Mouse (Mus musculus) forebrain, postnatal 0 days (tissue): Measurements from ENCODE around the gene Rcn3. TPM values are rescaled to one million over a fixed set of nuclear protein-coding genes. Genes with fewer than 3 reads are reported as not detected.
"Not testable (repeated sequence)": the region's sequence is repeated elsewhere in the genome, so short reads cannot be mapped to it uniquely, and the experiment has no call there.

Experiments
- ATAC-seq: fragments of 200-750 bp; cut with Nextera tagmentation; 2 replicates; pipeline ENCODE4 v1.8.0; 2017; ENCODE audit warnings: mild to moderate bottlenecking, moderate library complexity
- DNase-seq: peaks from one replicate; pipeline ENCODE4 v3.0.0-alpha.2; 2015
- H3K27ac ChIP-seq: fragments of 300-500 bp; sonication (generic); 2 replicates; pipeline ENCODE4 v1.5.1; 2014; ENCODE audit warnings: low read depth, mild to moderate bottlenecking, antibody characterized with exemption, low read length, moderate library complexity, mixed read lengths
- H3K27me3 ChIP-seq: fragments of 300-500 bp; sonication (generic); 2 replicates; pipeline ENCODE4 v1.6.1; 2014; ENCODE audit warnings: mild to moderate bottlenecking, low read length, mixed read lengths; ENCODE audit not compliant: insufficient read depth
- H3K36me3 ChIP-seq: fragments of 300-500 bp; sonication (generic); 2 replicates; pipeline ENCODE4 v1.6.1; 2014; ENCODE audit warnings: mild to moderate bottlenecking, moderate library complexity; ENCODE audit not compliant: insufficient read depth
- H3K4me1 ChIP-seq: fragments of 300-500 bp; sonication (generic); 2 replicates; pipeline ENCODE4 v1.6.1; 2014; ENCODE audit warnings: antibody characterized with exemption; ENCODE audit not compliant: insufficient read depth
- H3K4me2 ChIP-seq: fragments of 300-500 bp; sonication (generic); 2 replicates; pipeline ENCODE4 v1.6.1; 2014; ENCODE audit warnings: low read depth, mild to moderate bottlenecking, moderate library complexity
- H3K4me3 ChIP-seq: fragments of 300-500 bp; sonication (generic); 2 replicates; pipeline ENCODE4 v1.5.1; 2014; ENCODE audit warnings: low read depth, low read length, mixed read lengths
- H3K9ac ChIP-seq: fragments of 300-500 bp; sonication (generic); 2 replicates; pipeline ENCODE4 v1.6.1; 2014; ENCODE audit warnings: mild to moderate bottlenecking
- H3K9me3 ChIP-seq: fragments of 300-500 bp; sonication (generic); 2 replicates; pipeline ENCODE4 v1.6.1; 2016; ENCODE audit warnings: low read length
- CTCF ChIP-seq: sonication (generic); IDR thresholded peaks from 2 replicates; pipeline ENCODE4 v1.5.1; 2016; ENCODE audit warnings: antibody characterized with exemption, control low read depth, low read depth
- WGBS: fragments of 180-500 bp; shearing (Covaris S2); extraction: QIAGEN DNeasy Blood & Tissue Kit; methylation state at CpG from one replicate; pipeline ENCODE4 v1.1.7; 2014; 5-methylcytosine and 5-hydroxymethylcytosine counted together
- polyA plus RNA-seq: library from polyadenylated mRNA; unstranded; fragments of >200 nt; fragmentation: Nextera tagmentation; extraction: Ambion mirVana; gene quantifications from 2 replicates; pipeline ENCODE4 v1.2.1, GENCODE M21; 2015
- total RNA-seq: library from RNA; depleted of rRNA; stranded (reverse); fragments of >200 nt; gene quantifications from 2 replicates; pipeline ENCODE4 v1.2.3, GENCODE M21; 2014

The Rcn3 gene
- total and polyA plus RNA-seq, 2 experiments from 2014 or later, result 32.6 to 43.8 TPM

DNA sequence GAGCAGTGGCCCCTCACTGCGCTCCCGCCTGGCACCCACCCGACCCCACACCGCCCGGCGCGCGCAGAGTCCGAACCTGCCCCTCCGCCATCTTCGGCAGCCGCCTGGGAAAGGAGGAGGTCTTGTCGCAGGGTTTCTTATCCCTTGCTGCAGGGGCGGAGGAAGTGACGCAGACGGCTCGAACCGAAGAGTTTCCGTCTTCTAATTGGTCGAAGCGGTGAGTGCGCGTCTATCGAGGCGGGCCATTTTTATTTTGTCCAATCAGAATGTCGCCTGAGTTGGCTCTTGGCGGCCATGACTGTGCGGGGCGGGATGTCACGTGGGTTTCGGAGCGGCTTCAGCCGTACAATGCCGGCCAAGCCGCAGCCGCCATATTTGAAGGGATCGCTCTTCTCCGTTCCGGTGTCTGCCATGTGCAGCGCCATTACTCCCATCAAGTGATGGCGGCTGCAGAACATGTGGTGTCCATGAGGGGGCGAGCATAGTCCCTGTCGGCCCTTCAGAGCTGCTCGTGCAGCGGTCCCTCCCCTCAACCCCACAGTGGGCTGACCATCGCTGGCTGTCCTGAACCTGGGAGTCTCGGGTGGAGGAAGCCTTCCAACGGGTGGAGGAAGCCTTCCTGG, 36.7 kb upstream of the Rcn3 start, which contains the start of gene Rpl13a:
Gene Rpl13a (minus strand): TSS at position 138 of the 623 bp plus-strand sequence.
- Histone ChIP-seq H3K9ac (peak within 1 kb of the TSS; percentile 99), H3K4me1 (peaks cover 7% of the 10 kb centered on the region; the same call in 1 of the 2 replicates), H3K4me3 (peak within 1 kb of the TSS; percentile 98), H3K27ac (peak within 1 kb of the TSS; percentile 93), H3K4me2 (peak within 1 kb of the TSS; percentile 74), H3K27me3 (no peaks in the 10 kb centered on the region), H3K36me3 (peaks cover 25% of the 10 kb centered on the region), H3K9me3 (no peaks in the 10 kb centered on the region)
- DNase-seq, result peak; percentile 100
- peak; percentile 91 for TF ChIP-seq CTCF
- 3% methylated on average over 47 of the region's 48 CpGs for WGBS
- peak; percentile 91 for ATAC-seq

DNA sequence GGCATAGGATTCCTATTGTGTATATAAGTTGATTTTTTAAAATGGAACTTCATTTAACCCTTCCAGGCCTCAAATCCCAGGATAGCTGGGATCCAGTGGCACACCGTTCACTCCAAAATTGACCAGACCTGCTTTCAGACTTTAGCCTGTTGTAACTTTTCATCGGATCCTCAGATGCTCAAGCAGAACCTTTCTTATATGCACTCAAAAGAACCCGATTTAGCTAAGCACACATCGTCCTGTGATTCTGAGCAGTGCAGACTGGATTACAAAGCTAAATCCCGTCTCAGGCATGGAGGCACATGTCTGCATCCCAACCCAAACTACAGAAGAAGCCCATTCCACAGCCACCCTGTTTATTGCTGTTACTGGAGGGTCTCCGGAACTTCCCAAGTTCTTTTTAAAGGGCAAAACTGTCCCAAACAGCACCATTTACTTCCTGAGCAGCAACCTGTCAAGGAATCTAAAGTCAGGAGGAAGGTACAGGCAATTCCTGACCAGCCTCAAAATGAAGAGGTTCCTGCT, 35.7 kb upstream of the Rcn3 start:
- peak overlapping the region; percentile 89 for H3K27ac ChIP-seq
- H3K9me3 ChIP-seq, result no peaks in the 10 kb centered on the region
- peak overlapping the region; percentile 98 for H3K4me3 ChIP-seq
- under 1% methylated on average over 6 of the region's 6 CpGs for WGBS
- peaks cover 27% of the 10 kb centered on the region for H3K36me3 ChIP-seq
- ATAC-seq, result no peak
- no peak for TF ChIP-seq CTCF
- H3K4me2 ChIP-seq, result peak overlapping the region; percentile 74
- peak overlapping the region; percentile 99 for H3K9ac ChIP-seq
- H3K27me3 ChIP-seq, result no peaks in the 10 kb centered on the region
- peak; percentile 20 for DNase-seq
- peaks cover 14% of the 10 kb centered on the region for H3K4me1 ChIP-seq

DNA sequence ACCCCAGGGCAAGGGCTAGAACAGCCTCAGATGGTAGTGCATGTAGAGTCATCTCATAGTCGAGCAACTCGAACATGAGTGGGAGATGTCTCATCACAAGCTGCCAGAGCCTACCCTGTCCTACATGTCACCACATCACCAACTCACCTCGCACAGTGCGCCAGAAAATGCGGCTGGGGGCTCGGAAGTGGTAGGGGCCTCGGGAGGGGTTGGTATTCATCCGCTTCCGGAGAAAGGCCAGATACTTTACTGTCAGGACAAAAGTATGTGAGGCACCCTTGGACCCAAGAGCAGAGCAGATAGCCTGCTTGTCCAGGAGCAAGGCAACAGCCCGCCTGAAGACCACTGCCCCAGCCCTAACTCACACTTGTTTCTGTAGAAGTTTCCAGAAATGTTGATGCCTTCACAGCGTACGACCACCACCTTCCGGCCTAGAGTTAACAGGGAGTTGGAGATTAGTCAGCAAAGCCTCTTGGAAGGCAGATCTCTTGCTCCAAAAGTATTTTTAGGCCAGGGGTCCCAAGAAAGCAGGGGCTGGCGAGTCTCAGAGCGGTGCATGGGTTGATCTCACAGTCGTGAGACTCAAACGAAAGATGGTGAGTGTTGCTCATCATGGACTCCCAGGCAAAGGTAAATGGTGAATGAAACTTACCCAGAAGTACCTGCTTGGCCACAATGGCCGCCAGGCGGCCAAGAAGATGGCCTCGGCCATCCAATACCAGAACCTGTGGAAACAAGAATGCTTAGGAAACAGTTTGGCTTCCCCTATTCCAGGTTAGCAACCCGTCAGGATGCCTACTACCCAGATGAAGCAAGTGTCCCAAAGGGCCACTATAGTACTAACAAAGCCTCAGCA, 35.1 kb upstream of the Rcn3 start:
- WGBS, result 45% methylated on average over 21 of the region's 21 CpGs
- H3K4me3 ChIP-seq, result peak overlapping the region; percentile 98
- DNase-seq (no peak), ATAC-seq (no peak)
- no peaks in the 10 kb centered on the region for H3K27me3 ChIP-seq
- 0 out of 2 replicates have a peak overlapping the region, but pooled peaks have one; percentile 89 for H3K27ac ChIP-seq
- TF ChIP-seq CTCF, result peak; percentile 22
- peaks cover 14% of the 10 kb centered on the region for H3K4me1 ChIP-seq
- H3K9ac ChIP-seq, result peak overlapping the region; percentile 99
- H3K4me2 ChIP-seq, result peak overlapping the region; percentile 74
- no peaks in the 10 kb centered on the region for H3K9me3 ChIP-seq
- peaks cover 34% of the 10 kb centered on the region for H3K36me3 ChIP-seq

DNA sequence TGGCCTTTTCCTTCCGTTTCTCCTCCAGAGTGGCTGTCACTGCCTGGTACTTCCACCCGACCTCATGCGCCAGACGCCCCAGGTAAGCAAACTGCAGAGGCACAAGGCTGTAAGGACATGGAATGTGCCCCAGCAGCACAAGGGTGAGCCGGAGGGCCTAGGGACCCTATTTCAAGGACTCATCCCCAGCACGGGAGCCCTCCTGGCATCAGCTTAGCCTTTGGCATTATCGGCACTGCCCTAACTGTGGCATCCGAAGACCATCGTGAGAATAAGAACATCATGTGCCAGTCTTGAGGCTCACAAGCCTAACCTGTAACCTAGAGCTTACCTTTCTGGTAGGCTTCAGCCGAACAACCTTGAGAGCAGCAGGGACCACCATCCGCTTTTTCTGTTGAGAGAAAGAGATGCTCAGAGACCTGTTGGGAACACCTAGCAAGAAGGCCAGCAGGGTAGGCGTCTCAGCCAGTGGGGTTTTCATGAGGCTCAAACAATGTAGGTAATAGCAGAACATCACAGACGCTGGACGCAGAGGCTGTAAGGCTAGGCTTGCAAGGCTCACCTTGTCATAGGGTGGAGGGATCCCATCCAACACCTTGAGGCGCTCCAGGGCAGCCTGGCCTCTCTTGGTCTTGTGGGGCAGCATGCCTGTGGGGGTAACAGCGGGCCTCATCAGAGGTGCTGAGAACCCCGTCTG, 34.3 kb upstream of the Rcn3 start:
- TF ChIP-seq CTCF, result no peak
- H3K4me3 ChIP-seq, result no peak overlapping the region
- no peak overlapping the region for H3K4me2 ChIP-seq
- H3K4me1 ChIP-seq, result peaks cover 14% of the 10 kb centered on the region
- DNase-seq (no peak), ATAC-seq (no peak)
- H3K9ac ChIP-seq, result no peak overlapping the region
- H3K27ac ChIP-seq, result no peak overlapping the region
- no peaks in the 10 kb centered on the region for H3K27me3 ChIP-seq
- no peaks in the 10 kb centered on the region for H3K9me3 ChIP-seq
- 75% methylated on average over 17 of the region's 17 CpGs for WGBS
- peaks cover 42% of the 10 kb centered on the region for H3K36me3 ChIP-seq

DNA sequence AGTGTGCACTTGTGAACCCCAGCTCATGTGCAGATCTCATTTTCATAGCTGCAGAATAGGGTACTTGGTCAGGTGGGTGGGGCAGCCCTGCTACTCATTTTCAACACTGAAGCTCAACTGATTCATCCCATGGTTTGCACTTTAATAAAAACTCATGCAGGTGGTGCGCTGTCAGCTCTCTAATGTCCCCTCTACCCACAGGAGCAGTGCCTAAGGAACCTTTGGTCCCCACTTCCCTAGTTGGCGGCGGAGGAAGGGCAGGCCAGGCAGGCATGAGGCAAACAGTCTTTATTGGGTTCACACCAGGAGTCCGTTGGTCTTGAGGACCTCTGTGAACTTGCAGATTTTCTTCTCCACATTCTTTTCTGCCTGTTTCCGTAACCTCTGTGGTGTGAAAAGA, 33.6 kb upstream of the Rcn3 start:
- not testable (repeated sequence) for H3K27me3 ChIP-seq, H3K4me2 ChIP-seq, DNase-seq, H3K9me3 ChIP-seq, H3K9ac ChIP-seq, ATAC-seq, H3K27ac ChIP-seq, H3K4me3 ChIP-seq
- 66% methylated on average over 5 of the region's 5 CpGs for WGBS
- peaks cover 48% of the 10 kb centered on the region for H3K36me3 ChIP-seq
- H3K4me1 ChIP-seq, result peaks cover 14% of the 10 kb centered on the region

DNA sequence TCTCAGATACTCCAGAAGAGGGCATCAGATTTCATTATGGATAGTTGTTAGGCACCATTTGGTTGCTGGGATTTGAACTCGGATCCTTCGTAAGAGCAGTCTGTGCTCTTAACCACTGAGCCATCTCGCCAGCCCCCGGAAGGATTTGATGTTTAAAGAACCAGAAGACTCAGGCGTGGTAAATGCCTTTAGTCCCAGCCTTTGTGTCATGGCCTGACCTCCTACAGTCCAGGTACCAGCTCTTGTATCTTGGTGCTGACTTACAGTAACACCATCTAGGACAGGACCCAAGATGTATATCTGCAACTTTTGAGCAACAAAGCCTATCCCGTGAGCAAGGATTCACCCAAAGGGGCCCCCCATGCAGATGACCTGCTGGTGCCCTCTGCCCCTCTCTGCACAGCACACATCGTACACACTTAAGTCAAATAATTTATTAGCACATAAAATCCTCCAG, 33.2 kb upstream of the Rcn3 start:
- ATAC-seq (no peak), DNase-seq (no peak)
- 20% methylated on average over 7 of the region's 7 CpGs for WGBS
- H3K36me3 ChIP-seq, result peaks cover 53% of the 10 kb centered on the region
- H3K27me3 ChIP-seq, result no peaks in the 10 kb centered on the region
- no peak overlapping the region for H3K4me2 ChIP-seq
- H3K9ac ChIP-seq, result no peak overlapping the region
- no peaks in the 10 kb centered on the region for H3K9me3 ChIP-seq
- TF ChIP-seq CTCF, result 0 out of 2 replicates have a peak, but pooled peaks have one; percentile 43
- peak overlapping the region; percentile 92 for H3K27ac ChIP-seq
- H3K4me1 ChIP-seq, result peaks cover 14% of the 10 kb centered on the region
- no peak overlapping the region for H3K4me3 ChIP-seq
